Mouse (Mus musculus): ENCODE measurements around the gene Arl4a. TPM values are rescaled to one million over a fixed set of nuclear protein-coding genes. Genes with fewer than 3 reads are reported as not detected.

The Arl4a gene
- polyA plus RNA-seq (2012; ENCODE audit: insufficient read depth, insufficient read length, missing spikeins), result 184 and 204 TPM in 2 replicates

DNA sequence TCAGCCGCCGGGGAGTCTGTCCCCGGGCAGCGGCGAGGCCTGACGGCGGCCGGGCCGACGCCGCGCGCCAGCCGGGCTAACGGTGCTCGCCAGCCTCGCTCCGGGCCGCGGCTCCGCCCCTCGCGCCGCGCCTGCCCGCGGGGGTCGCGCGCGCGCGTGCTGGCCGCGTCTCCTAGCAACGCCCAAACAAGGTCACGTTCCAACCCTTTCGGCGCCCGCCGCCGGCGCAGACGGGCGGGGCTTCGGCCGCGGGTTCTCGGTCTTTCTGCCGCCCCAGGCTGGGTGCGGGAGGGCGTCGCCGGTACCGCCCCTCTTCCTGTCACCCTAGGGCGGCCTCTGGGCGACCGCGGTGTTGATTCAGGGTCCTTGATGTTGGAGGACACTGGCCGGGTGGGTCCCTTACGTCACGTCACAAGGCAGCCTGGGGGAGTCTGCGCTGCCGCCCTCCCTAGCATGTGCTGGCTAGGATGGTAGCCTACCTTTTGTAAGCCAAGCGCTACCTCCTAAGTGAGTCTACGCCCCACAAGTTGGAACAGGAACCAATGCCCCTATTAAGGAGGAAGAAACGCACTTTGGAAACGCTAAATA lies at the start of gene Arl4a:
Gene Arl4a, minus strand, starts transcription at position 150 of the 588 bp plus-strand sequence.
- Histone ChIP-seq H3K4me3 (ENCODE audit: insufficient read depth, low read depth, low read length) (peak within 1 kb of the TSS; percentile 82), H3K4me1 (ENCODE audit: control insufficient read depth, insufficient read depth, insufficient read length, low read length) (no peaks in the 10 kb centered on the region), H3K27ac (replicated peaks; ENCODE audit: low read depth, low read length) (peak within 1 kb of the TSS; percentile 94)

DNA sequence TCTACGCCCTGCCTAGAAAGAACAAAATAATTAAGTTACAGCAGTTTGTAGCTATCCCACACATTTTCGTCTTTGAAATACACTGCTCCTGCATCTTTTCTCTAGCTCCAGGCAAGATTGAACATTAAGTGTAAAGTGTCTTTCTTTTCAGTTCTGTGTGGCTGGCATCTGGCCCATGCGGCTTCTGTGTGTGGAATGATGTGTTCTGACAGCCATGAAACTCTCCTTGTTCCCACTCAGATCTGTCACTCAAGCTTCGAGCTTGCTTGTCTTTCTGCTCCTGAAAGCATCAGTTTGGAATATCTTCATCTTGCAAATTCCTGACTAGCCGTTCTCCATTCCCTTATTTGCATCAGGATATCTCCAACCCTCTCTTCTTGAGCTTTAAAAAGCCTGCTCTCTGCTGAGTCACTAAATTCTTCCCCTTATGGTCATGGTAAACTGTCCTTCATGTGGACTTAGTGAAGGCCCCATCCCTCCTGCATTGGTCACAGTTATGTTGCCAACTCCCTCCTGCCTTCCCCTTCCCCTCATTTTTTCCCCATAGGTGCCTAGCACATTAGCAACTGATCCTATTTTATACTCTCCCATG lies 48.0 kb upstream of the Arl4a start:
- no peak overlapping the region for H3K4me3 ChIP-seq (ENCODE audit: insufficient read depth, low read depth, low read length)
- H3K27ac ChIP-seq (replicated peaks; ENCODE audit: low read depth, low read length), result no peak overlapping the region
- no peaks in the 10 kb centered on the region for H3K4me1 ChIP-seq (ENCODE audit: control insufficient read depth, insufficient read depth, insufficient read length, low read length)

DNA sequence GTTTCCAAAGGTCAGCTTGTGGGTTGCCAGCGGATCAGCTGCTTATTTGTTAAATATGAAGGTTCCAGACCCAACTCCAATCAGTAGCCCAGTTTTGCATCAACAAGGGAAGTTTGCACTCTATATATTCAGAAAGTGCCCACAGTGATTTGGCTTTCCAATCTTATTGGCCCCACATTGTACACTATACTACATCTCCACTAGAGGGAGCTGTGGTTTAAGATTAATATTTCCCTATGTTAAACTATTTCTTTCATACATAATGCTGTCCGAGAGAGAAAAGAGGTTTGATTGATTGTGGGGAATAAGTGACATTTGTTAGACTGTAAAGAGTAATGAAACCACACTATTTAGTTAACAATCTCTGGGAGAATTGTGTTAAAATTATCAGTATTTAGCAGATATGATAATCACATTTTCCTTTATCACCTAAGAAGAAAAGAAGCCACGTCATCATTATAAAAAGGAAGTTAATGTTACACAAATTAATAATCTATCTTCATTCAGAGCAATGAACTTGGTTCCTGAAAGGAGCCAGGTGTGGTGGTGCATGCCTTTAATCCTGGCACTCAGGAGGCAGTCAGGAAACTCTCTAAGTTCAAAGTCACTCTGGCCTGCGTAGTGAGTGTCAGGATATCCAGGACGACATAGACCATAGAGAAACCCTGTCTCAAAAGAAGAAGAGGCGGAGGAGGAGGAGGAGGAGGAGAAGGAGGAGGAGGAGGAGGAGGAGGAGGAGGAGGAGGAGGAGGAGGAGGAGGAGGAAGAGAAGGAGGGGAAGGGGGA lies 44.8 kb upstream of the Arl4a start:
- no peak overlapping the region for H3K4me3 ChIP-seq (ENCODE audit: insufficient read depth, low read depth, low read length)
- H3K4me1 ChIP-seq (ENCODE audit: control insufficient read depth, insufficient read depth, insufficient read length, low read length), result no peaks in the 10 kb centered on the region
- no peak overlapping the region for H3K27ac ChIP-seq (replicated peaks; ENCODE audit: low read depth, low read length)

GRCm38 (mm10) chr12:40082048-40082447 lies 44.2 kb upstream of the Arl4a start:
- H3K27ac ChIP-seq (replicated peaks; ENCODE audit: low read depth, low read length), result no peak overlapping the region
- no peaks in the 10 kb centered on the region for H3K4me1 ChIP-seq (ENCODE audit: control insufficient read depth, insufficient read depth, insufficient read length, low read length)
- H3K4me3 ChIP-seq (ENCODE audit: insufficient read depth, low read depth, low read length), result no peak overlapping the region

- Histone ChIP-seq H3K4me3 (ENCODE audit: insufficient read depth, low read depth, low read length) (no peak overlapping the region), H3K27ac (replicated peaks; ENCODE audit: low read depth, low read length) (no peak overlapping the region), H3K4me1 (ENCODE audit: control insufficient read depth, insufficient read depth, insufficient read length, low read length) (no peaks in the 10 kb centered on the region)
Measured at GRCm38 (mm10) chr12:40073660-40074059, 35.8 kb upstream of the Arl4a start.

DNA sequence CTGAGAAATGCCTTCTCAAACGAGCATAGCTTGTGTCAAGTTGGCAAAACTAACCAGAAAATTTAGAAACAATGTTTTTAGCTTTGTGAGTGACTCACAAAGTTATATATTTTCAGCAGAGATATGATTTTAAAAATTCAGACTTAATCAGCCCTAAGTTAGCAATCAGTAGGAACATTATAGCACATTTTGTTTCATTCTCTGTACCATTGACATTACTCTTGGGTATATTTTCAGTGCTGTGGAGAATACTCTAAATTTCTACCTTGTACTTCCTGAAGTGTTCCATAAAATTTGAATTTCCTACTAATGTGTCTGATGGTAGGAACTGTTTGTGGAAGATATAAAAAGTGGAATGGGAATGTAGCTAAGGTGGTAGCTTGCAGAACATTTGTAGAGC lies 9.2 kb upstream of the Arl4a start:
- Histone ChIP-seq H3K4me3 (ENCODE audit: insufficient read depth, low read depth, low read length) (no peak overlapping the region), H3K27ac (replicated peaks; ENCODE audit: low read depth, low read length) (no peak overlapping the region), H3K4me1 (ENCODE audit: control insufficient read depth, insufficient read depth, insufficient read length, low read length) (no peaks in the 10 kb centered on the region)

DNA sequence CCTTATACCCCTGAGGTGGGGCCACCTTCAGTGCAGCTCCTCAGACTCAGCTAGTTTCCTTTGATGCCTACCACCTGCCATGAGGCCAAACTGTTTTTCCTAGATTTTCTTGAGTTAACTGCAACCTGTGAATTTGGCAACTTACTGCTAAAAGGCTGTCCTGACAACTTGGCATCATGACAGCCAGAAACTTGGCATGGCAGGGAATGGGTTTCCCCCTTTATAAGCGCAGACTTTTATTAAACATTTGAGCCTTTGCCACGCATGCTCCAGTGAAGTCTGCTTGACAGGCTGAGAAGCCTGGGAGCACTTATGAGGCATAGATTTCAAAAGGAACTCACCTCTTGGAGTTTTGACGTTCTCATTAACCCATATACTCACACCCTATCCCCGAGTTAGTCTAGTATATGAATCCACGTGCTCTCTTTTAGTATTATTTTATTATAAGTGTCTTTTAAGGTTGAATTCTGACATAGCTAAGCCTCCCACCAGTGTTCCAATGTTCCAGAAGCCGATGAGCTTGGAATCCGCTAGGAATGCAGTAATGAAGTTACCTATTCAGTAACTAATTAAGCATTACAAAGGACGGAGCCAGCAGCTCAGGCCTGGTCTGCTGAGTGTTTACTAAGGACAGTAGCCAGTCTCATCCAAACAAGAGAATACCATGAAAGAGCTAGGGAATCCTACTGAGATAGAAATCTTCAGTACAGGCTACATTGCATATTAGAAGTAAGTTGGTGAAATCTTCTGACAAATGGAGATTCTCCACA lies 6.2 kb upstream of the Arl4a start:
- Histone ChIP-seq H3K27ac (replicated peaks; ENCODE audit: low read depth, low read length) (no peak overlapping the region), H3K4me1 (ENCODE audit: control insufficient read depth, insufficient read depth, insufficient read length, low read length) (no peaks in the 10 kb centered on the region), H3K4me3 (ENCODE audit: insufficient read depth, low read depth, low read length) (no peak overlapping the region)

DNA sequence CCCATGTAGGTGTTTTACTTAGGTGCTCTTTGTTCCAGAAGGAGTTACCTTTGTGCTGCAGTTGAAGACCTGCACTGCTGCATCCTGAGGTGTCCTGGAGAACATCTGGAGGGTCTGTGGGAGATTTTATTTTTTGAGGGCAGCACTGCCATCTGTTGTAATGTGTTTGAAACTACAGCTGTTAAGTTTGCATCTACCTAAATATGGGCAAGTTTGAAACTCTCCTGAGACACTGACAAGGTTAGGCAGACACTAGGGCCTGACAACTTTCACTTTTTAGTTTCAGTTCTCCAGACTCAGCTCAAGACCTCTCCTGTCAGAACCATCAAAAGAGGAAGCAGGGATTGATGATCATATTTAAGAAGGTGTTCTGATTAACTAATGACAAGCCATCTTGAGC lies 2.2 kb upstream of the Arl4a start:
- Histone ChIP-seq H3K27ac (replicated peaks; ENCODE audit: low read depth, low read length) (no peak overlapping the region), H3K4me3 (ENCODE audit: insufficient read depth, low read depth, low read length) (no peak overlapping the region), H3K4me1 (ENCODE audit: control insufficient read depth, insufficient read depth, insufficient read length, low read length) (no peaks in the 10 kb centered on the region)

DNA sequence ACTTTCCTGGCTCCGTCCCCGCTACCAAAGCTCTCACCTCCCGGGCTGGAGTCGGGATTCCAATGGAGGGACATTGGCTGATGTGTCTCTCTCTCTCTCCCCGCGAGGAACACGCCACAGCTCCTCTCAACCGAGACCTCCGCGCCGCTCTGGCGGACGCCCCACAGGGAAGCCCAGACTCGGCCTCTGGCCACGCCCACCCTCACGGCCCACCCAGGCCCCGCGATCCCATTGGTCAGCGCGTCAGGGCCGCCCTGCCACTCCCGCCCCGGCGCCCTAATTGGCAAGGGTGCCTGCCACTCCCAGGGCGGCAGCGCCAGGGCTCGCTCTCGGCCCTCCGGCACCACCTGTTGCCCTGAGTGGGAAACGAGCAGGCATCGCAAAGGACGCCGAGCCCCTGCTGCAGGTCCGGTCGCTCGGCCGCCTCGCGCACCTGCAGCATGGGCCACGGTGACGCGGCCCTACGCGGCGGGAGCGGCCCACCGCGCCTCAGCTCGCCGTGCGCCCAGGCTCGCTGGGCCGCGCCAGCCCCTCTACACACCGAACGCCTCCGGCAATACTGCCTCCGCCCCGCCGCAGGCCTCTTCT lies 505 bp downstream of the Arl4a start:
- Histone ChIP-seq H3K4me1 (ENCODE audit: control insufficient read depth, insufficient read depth, insufficient read length, low read length) (no peaks in the 10 kb centered on the region), H3K27ac (replicated peaks; ENCODE audit: low read depth, low read length) (peak overlapping the region; percentile 94), H3K4me3 (ENCODE audit: insufficient read depth, low read depth, low read length) (peak overlapping the region; percentile 82)

DNA sequence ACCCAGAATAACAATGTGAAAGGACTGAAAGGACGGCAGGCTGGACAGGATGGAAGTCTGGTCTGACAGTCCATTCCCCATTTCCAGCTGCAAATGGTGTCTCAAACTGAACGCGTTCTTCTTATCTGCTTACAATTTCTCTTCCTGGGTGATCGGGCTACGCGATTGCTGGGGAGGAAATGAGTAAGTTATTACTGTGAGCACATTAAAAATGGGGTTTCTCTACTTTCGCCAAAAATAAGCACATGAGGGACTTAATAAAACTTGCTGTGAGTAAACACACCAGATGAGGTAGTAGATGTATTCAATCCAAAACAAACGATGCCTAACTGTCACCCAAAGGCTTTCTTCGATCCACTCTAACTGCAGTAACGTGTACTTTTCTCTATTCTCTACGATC lies 1.2 kb downstream of the Arl4a start:
- Histone ChIP-seq H3K4me3 (ENCODE audit: insufficient read depth, low read depth, low read length) (peak overlapping the region; percentile 81), H3K4me1 (ENCODE audit: control insufficient read depth, insufficient read depth, insufficient read length, low read length) (no peaks in the 10 kb centered on the region), H3K27ac (replicated peaks; ENCODE audit: low read depth, low read length) (peak overlapping the region; percentile 94)

DNA sequence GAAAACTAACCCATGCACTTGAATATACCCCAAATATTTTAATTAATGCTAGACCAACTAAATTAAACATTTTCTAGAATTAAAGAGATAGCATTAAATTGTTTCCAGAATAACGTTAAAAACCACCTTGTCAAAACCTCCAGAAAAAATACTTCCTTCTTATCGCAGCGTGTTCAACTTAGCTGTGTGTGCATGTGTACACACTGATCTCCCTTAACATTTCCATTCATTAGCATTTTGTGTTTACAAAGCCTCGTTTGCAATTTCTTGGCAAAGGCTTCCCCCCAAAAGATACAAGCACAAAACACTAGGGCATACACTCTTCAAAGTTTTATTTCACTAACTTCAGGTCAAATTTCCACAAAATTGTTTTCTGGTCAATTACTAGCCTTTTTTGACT lies 2.3 kb downstream of the Arl4a start:
- no peaks in the 10 kb centered on the region for H3K4me1 ChIP-seq (ENCODE audit: control insufficient read depth, insufficient read depth, insufficient read length, low read length)
- peak overlapping the region; percentile 94 for H3K27ac ChIP-seq (replicated peaks; ENCODE audit: low read depth, low read length)
- H3K4me3 ChIP-seq (ENCODE audit: insufficient read depth, low read depth, low read length), result peak overlapping the region; percentile 81

- no peak overlapping the region for H3K4me3 ChIP-seq (ENCODE audit: insufficient read depth, low read depth, low read length)
- H3K27ac ChIP-seq (replicated peaks; ENCODE audit: low read depth, low read length), result peak overlapping the region; percentile 23
- H3K4me1 ChIP-seq (ENCODE audit: control insufficient read depth, insufficient read depth, insufficient read length, low read length), result peaks cover 6% of the 10 kb centered on the region; the same call in 1 of the 2 replicates
Measured at GRCm38 (mm10) chr12:40029201-40029600, 8.6 kb downstream of the Arl4a start.

DNA sequence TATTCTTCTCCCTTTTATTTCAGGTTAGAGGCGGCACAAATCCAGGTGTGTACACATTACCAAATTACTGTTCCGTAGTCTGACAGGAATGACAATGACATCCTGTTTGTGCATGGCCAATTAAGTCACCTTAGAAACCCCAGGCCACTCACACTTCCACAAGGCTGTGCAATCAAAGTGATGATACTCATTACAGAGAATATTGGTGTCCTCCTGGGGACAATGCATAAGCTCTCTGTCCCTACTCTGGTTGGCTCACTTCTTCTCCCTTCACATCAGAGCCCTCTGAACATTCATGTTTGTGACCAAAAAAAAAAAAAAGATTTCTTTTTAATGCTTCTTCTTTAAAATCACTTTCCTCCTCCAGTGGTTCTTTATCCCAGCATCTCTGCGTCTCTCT lies 10.0 kb downstream of the Arl4a start:
- Histone ChIP-seq H3K27ac (replicated peaks; ENCODE audit: low read depth, low read length) (peak overlapping the region; percentile 72), H3K4me1 (ENCODE audit: control insufficient read depth, insufficient read depth, insufficient read length, low read length) (peaks cover 6% of the 10 kb centered on the region; the same call in 1 of the 2 replicates), H3K4me3 (ENCODE audit: insufficient read depth, low read depth, low read length) (no peak overlapping the region)

GRCm38 (mm10) chr12:40027444-40027843 lies 10.4 kb downstream of the Arl4a start:
- Histone ChIP-seq H3K4me1 (ENCODE audit: control insufficient read depth, insufficient read depth, insufficient read length, low read length) (peaks cover 6% of the 10 kb centered on the region; the same call in 1 of the 2 replicates), H3K4me3 (ENCODE audit: insufficient read depth, low read depth, low read length) (no peak overlapping the region), H3K27ac (replicated peaks; ENCODE audit: low read depth, low read length) (peak overlapping the region; percentile 93)

GRCm38 (mm10) chr12:40023918-40024317 lies 13.9 kb downstream of the Arl4a start:
- H3K4me1 ChIP-seq (ENCODE audit: control insufficient read depth, insufficient read depth, insufficient read length, low read length), result peaks cover 9% of the 10 kb centered on the region; the same call in 1 of the 2 replicates
- no peak overlapping the region for H3K4me3 ChIP-seq (ENCODE audit: insufficient read depth, low read depth, low read length)
- no peak overlapping the region for H3K27ac ChIP-seq (replicated peaks; ENCODE audit: low read depth, low read length)

Data from brown adipose tissue, adult 24 weeks (tissue).